Mouse (Mus musculus) lung, postnatal 0 days (tissue): ENCODE data around the gene Prdm16. TPM values are rescaled to one million over a fixed set of nuclear protein-coding genes. Genes with fewer than 3 reads are reported as not detected.

Source experiments
- ATAC-seq: fragments of 200-750 bp; cut with Nextera tagmentation; 2 replicates; pipeline ENCODE4 v1.8.0; 2017; ENCODE audit warnings: moderate library complexity
- DNase-seq: peaks from one replicate; pipeline ENCODE4 v3.0.0-alpha.2; 2016; ENCODE audit warnings: low spot score
- H3K27ac ChIP-seq: fragments of 300-500 bp; sonication (generic); 2 replicates; pipeline ENCODE4 v1.5.1; 2014; ENCODE audit warnings: antibody characterized with exemption, mild to moderate bottlenecking, low read length, mixed read lengths
- H3K27me3 ChIP-seq: fragments of 300-500 bp; sonication (generic); replicated peaks from 2 replicates; pipeline ENCODE4 v1.6.1; 2014; ENCODE audit warnings: low read length, mixed read lengths; ENCODE audit not compliant: insufficient read depth
- H3K36me3 ChIP-seq: fragments of 300-500 bp; sonication (generic); 2 replicates; pipeline ENCODE4 v1.6.1; 2014; ENCODE audit warnings: low read length, mixed read lengths; ENCODE audit not compliant: insufficient read depth
- H3K4me1 ChIP-seq: fragments of 300-500 bp; sonication (generic); 2 replicates; pipeline ENCODE4 v1.6.1; 2014; ENCODE audit warnings: antibody characterized with exemption, low read depth, low read length, mixed read lengths; ENCODE audit not compliant: insufficient read depth
- H3K4me2 ChIP-seq: fragments of 300-500 bp; sonication (generic); replicated peaks from 2 replicates; pipeline ENCODE4 v1.6.1; 2014; ENCODE audit warnings: low read depth, mild to moderate bottlenecking, low read length, moderate library complexity, mixed read lengths
- H3K4me3 ChIP-seq: fragments of 300-500 bp; sonication (generic); 2 replicates; pipeline ENCODE4 v1.5.1; 2014; ENCODE audit warnings: low read depth, low read length
- H3K9ac ChIP-seq: fragments of 300-500 bp; sonication (generic); replicated peaks from 2 replicates; pipeline ENCODE4 v1.6.1; 2014; ENCODE audit warnings: low read depth, mild to moderate bottlenecking
- H3K9me3 ChIP-seq: fragments of 300-500 bp; sonication (generic); 2 replicates; pipeline ENCODE4 v1.6.1; 2016; ENCODE audit warnings: low read length, mixed read lengths
- CTCF ChIP-seq: IDR thresholded peaks from 2 replicates; pipeline ENCODE4 v1.5.1; 2016; ENCODE audit warnings: antibody characterized with exemption, mild to moderate bottlenecking
- EP300 ChIP-seq: IDR thresholded peaks from 2 replicates; pipeline ENCODE4 v1.6.1; 2016; ENCODE audit warnings: antibody characterized with exemption, mild to moderate bottlenecking, control low read depth
- WGBS: fragments of 180-500 bp; shearing (Covaris S2); extraction: QIAGEN DNeasy Blood & Tissue Kit; methylation state at CpG from one replicate; pipeline ENCODE4 v1.1.7; 2014; 5-methylcytosine and 5-hydroxymethylcytosine counted together
- polyA plus RNA-seq: library from polyadenylated mRNA; unstranded; fragments of >200 nt; fragmentation: Nextera tagmentation; extraction: Ambion mirVana; gene quantifications from 2 replicates; pipeline ENCODE4 v1.2.1, GENCODE M21; 2015

The Prdm16 gene
- polyA plus RNA-seq, 1 experiment from 2014 or later, result 15.2 TPM

DNA sequence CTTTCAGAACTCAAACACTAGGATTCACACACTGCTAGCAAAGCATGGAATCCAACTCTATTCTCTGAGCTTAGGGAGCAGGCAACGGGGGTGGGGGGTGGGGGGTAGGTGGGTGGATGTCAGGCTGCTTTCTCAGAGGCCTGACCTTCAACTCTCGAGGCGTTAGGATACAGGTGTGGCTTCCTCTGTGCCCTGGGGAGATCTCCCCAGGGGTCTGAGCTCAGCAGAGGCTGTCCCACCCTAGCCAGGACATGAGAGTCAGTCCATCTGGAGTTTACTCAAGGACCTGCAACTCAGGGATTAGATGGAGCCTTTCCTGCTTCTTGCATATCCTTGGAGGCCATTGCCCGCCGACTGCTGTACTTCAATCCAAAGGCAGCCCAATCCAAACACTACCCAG is 267.6 kb downstream of the Prdm16 start:
- Histone ChIP-seq H3K4me1 (no peaks in the 10 kb centered on the region), H3K9me3 (no peaks in the 10 kb centered on the region), H3K4me2 (no peak overlapping the region), H3K27me3 (no peaks in the 10 kb centered on the region), H3K4me3 (no peak overlapping the region), H3K9ac (no peak overlapping the region), H3K27ac (no peak overlapping the region), H3K36me3 (no peaks in the 10 kb centered on the region)
- ATAC-seq, result no peak
- WGBS, result 57% methylated on average over 5 of the region's 5 CpGs
- TF ChIP-seq CTCF, result no peak
- no peak for TF ChIP-seq EP300
- no peak for DNase-seq

GRCm38 (mm10) chr4:154366836-154367235 is 269.8 kb downstream of the Prdm16 start:
- ATAC-seq (no peak), DNase-seq (no peak)
- Histone ChIP-seq H3K9me3 (no peaks in the 10 kb centered on the region), H3K4me1 (no peaks in the 10 kb centered on the region), H3K9ac (no peak overlapping the region), H3K27me3 (no peaks in the 10 kb centered on the region), H3K4me3 (no peak overlapping the region), H3K36me3 (no peaks in the 10 kb centered on the region), H3K27ac (no peak overlapping the region), H3K4me2 (no peak overlapping the region)
- peak; percentile 61 for TF ChIP-seq CTCF
- no peak for TF ChIP-seq EP300
- WGBS, result 81% methylated on average over 6 of the region's 6 CpGs

GRCm38 (mm10) chr4:154364752-154365151 is 271.9 kb downstream of the Prdm16 start:
- DNase-seq, result no peak
- H3K9me3 ChIP-seq, result no peaks in the 10 kb centered on the region
- ATAC-seq, result no peak
- H3K27me3 ChIP-seq, result no peaks in the 10 kb centered on the region
- TF ChIP-seq CTCF, result no peak
- no peak for TF ChIP-seq EP300
- no peak overlapping the region for H3K9ac ChIP-seq
- H3K27ac ChIP-seq, result no peak overlapping the region
- WGBS, result 84% methylated on average over 2 of the region's 2 CpGs
- H3K36me3 ChIP-seq, result no peaks in the 10 kb centered on the region
- no peak overlapping the region for H3K4me2 ChIP-seq
- H3K4me1 ChIP-seq, result no peaks in the 10 kb centered on the region
- H3K4me3 ChIP-seq, result no peak overlapping the region

DNA sequence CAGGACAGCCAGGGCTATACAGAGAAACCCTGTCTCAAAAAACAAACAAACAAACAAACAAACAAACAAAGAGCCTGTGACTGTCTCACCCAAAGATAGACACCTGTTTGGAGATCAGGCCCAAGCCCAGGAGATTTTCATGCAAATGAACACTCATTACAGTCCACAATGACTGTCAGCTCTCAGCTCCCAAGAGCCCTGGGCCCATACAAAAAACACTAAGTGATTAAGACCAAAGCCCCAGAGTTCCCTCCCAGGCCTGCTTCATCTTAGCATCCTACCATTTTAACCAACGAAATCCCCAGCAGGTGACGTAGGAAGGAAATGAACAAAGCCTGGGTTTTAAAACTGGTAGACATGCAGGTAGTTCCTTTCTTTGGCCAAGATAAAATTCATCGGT is 275.8 kb downstream of the Prdm16 start:
- no peak for TF ChIP-seq EP300
- no peak for TF ChIP-seq CTCF
- Histone ChIP-seq H3K27ac (no peak overlapping the region), H3K9ac (no peak overlapping the region), H3K27me3 (no peaks in the 10 kb centered on the region), H3K36me3 (no peaks in the 10 kb centered on the region), H3K4me3 (no peak overlapping the region), H3K9me3 (no peaks in the 10 kb centered on the region), H3K4me1 (peaks cover 20% of the 10 kb centered on the region), H3K4me2 (no peak overlapping the region)
- ATAC-seq (no peak), DNase-seq (no peak)
- WGBS, result 90% methylated on average over 3 of the region's 3 CpGs

DNA sequence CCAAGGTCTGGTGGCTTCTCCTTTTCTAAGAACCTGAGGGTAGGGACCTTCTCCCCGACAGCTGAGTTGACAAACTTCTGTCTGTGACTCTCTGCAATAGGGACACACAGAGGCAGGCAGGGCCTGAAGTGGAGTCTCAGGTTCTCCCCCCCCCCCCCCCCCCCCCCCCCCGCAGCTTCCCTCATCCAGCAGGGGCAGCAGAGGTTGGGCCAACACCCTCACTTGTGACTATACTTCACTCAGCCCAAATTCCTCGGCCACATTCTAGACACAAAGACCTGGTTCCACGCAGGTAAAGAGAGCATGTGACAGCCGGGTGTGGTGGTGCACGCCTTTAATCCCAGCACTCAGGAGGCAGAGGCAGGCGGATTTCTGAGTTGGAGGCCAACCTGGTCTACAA is 276.2 kb downstream of the Prdm16 start:
- DNase-seq, result peak; percentile 49

DNA sequence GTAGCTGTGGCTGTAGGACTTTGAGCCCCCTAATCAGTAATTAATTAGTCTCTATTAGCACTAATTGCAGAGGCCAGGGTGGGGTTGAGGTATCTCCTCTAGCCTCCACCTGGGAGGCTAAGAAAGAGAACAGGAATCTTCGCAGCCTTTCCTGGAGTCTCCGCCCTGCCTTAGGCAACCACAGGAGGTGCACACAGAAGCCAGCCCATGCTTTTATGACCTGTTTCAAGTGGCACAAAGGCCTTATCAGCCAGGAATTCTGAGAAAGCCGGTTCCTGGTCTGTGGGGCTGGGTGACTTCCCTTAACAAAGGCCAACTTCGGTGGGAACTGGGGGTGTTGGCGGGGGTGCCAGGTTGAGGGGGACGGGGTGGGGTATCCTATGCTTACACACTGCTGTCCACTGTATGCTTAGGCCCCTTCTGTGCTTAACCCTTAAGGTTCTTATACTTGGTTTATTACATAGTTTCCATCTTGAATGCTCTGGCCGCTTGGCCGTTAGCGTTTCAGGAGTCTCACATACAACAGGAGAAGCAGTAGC is 276.8 kb downstream of the Prdm16 start:
- no peaks in the 10 kb centered on the region for H3K9me3 ChIP-seq
- peaks cover 20% of the 10 kb centered on the region for H3K4me1 ChIP-seq
- peak; percentile 73 for ATAC-seq
- peak overlapping the region; percentile 72 for H3K27ac ChIP-seq
- 68% methylated on average over 9 of the region's 9 CpGs for WGBS
- H3K36me3 ChIP-seq, result no peaks in the 10 kb centered on the region
- peak; percentile 82 for DNase-seq
- no peak overlapping the region for H3K4me2 ChIP-seq
- H3K9ac ChIP-seq, result no peak overlapping the region
- no peaks in the 10 kb centered on the region for H3K27me3 ChIP-seq
- TF ChIP-seq CTCF (no peak), EP300 (no peak)
- no peak overlapping the region for H3K4me3 ChIP-seq

More for the DNA sequence above, 276.2 kb downstream of the Prdm16 start:
- Histone ChIP-seq H3K4me1 (peaks cover 20% of the 10 kb centered on the region), H3K27me3 (no peaks in the 10 kb centered on the region), H3K4me3 (no peak overlapping the region), H3K9me3 (no peaks in the 10 kb centered on the region), H3K27ac (peak overlapping the region; percentile 72; the same call in 1 of the 2 replicates), H3K4me2 (no peak overlapping the region), H3K36me3 (no peaks in the 10 kb centered on the region), H3K9ac (no peak overlapping the region)
- peak; percentile 39 for ATAC-seq
- TF ChIP-seq EP300 (no peak), CTCF (no peak; the same call in 1 of the 2 replicates)
- WGBS, result 60% methylated on average over 6 of the region's 7 CpGs

DNA sequence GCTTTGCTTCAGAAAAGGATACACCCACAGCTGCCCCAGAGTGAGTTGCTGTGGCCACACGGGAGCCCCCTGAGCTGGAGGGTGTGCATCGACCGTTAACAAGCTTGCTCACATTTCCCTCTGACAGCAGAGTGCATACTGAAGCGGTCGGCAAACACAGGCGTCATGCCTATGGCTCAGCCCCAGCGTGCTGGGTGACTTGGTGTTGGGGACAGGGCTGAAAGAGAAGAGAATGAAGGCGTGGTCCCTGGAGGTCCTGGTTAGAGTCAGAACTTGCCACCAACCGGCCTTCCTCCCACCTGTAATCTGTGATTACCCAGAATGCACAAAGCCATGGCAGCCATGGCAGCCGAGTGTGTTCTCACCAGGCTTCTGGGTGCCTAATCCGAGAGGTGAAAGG is 277.9 kb downstream of the Prdm16 start:
- Histone ChIP-seq H3K27ac (peak overlapping the region; percentile 69), H3K4me2 (no peak overlapping the region), H3K4me3 (no peak overlapping the region), H3K9ac (no peak overlapping the region), H3K4me1 (peaks cover 20% of the 10 kb centered on the region), H3K27me3 (no peaks in the 10 kb centered on the region), H3K36me3 (no peaks in the 10 kb centered on the region), H3K9me3 (no peaks in the 10 kb centered on the region)
- TF ChIP-seq EP300, result no peak
- no peak for TF ChIP-seq CTCF
- ATAC-seq (peak; percentile 60; the same call in 1 of the 2 replicates), DNase-seq (peak; percentile 57)
- WGBS, result 48% methylated on average over 11 of the region's 11 CpGs
